Comparison of ENCODE assay signal across 8 mouse cellular contexts in the genomic region with DNA sequence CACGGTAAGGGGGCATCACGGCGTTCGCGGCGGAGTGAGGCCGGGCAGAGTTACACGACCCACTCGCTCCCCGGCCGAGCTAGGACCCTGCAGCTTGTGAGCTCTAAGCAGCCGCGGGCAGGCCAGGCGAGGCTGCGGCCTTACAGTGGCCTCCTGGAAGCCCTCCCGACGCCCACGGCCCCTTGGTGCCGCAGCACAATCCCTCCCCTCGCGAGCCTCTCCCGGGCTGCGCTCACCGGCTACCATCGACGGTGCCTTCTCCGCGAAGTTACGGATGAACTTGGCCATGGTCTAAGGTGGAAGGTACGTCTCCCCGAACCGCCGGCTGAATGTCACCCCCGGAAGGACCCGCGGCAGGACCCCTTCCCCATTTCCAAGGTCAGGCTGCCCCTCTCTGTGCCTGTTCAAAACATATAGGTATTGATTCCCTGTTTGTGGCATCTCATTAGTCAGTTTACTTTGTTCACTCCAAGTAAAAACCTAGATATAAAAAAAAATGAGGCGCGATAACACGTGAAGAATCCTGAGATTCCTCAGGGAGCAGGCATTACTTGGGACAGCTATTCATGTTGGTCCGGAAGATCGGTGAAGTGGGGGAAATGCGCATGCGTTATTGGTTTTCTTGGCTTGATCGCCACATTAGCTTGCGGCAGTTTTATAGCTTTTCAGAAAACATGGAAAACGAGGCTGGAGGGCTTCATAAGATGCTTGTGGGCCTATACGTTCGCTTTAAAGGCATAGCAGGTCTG. TPM values are rescaled to one million over a fixed set of nuclear protein-coding genes. Genes with fewer than 3 reads are reported as not detected.
DNase-seq lines count a peak whose midpoint lies in the region; ATAC-seq and TF ChIP-seq lines count a peak whose summit lies in the region.

A gene (minus strand): TSS at position 369 of the 749 bp plus-strand sequence.

- H3K36me3 ChIP-seq in C2C12 (ENCODE audit: control insufficient read depth, insufficient read depth) (no peaks in the 10 kb centered on the region), myocyte (ENCODE audit: control insufficient read depth, insufficient read depth) (no peaks in the 10 kb centered on the region)
- H3K36me3 ChIP-seq in erythroblast, embryonic 14.5 days (ENCODE audit: control insufficient read depth), result peaks cover 17% of the 10 kb centered on the region
- H3K36me3 ChIP-seq in heart, embryonic 11.5 days (ENCODE audit: control insufficient read depth, insufficient read depth, low read length), result no peaks in the 10 kb centered on the region
- H3K36me3 ChIP-seq in kidney, embryonic 16.5 days (ENCODE audit: insufficient read depth, low read length), result no peaks in the 10 kb centered on the region
- peaks cover 11% of the 10 kb centered on the region for H3K36me3 ChIP-seq in liver, adult 2 months (ENCODE audit: control insufficient read depth, insufficient read depth, low read length)
- no peaks in the 10 kb centered on the region for H3K36me3 ChIP-seq in splenic B cell, adult 2 months (ENCODE audit: control insufficient read depth, insufficient read depth, low read length, poor library complexity, severe bottlenecking)

- peak within 1 kb of the TSS; percentile 99 for H3K9ac ChIP-seq in heart, embryonic 11.5 days (ENCODE audit: low read depth, low read length)
- H3K9ac ChIP-seq in kidney, embryonic 16.5 days (replicated peaks; ENCODE audit: low read length), result peak within 1 kb of the TSS; percentile 94
- H3K9ac ChIP-seq in liver, adult 2 months (ENCODE audit: low read depth, low read length), result peak within 1 kb of the TSS; percentile 99

- H3K4me1 ChIP-seq in erythroblast, embryonic 14.5 days (ENCODE audit: control insufficient read depth), result peaks cover 26% of the 10 kb centered on the region
- peaks cover 8% of the 10 kb centered on the region for H3K4me1 ChIP-seq in heart, embryonic 11.5 days (ENCODE audit: control insufficient read depth, insufficient read depth, low read length)
- H3K4me1 ChIP-seq in kidney, embryonic 16.5 days (ENCODE audit: insufficient read depth, low read length), result peaks cover 8% of the 10 kb centered on the region
- H3K4me1 ChIP-seq in liver, adult 2 months (ENCODE audit: control insufficient read depth, insufficient read depth, low read length), result peaks cover 7% of the 10 kb centered on the region

- peaks cover 46% of the 10 kb centered on the region for H3K79me3 ChIP-seq in C2C12 (ENCODE audit: low read depth)

- ATAC-seq in heart, embryonic 11.5 days (replicated peaks; ENCODE audit: insufficient number of reproducible peaks, low FRiP score, low TSS enrichment), result peak; percentile 80
- ATAC-seq in kidney, embryonic 16.5 days (ENCODE audit: low FRiP score, low TSS enrichment), result peak; percentile 89

- H3K27ac ChIP-seq in heart, embryonic 11.5 days (ENCODE audit: low read depth, low read length), result peak within 1 kb of the TSS; percentile 90
- H3K27ac ChIP-seq in kidney, embryonic 16.5 days (ENCODE audit: low read length), result peak within 1 kb of the TSS; percentile 97
- peak within 1 kb of the TSS; percentile 97 for H3K27ac ChIP-seq in liver, adult 2 months (replicated peaks; ENCODE audit: insufficient read depth, low read depth, low read length)

- H3ac ChIP-seq in C2C12 (ENCODE audit: control insufficient read depth, insufficient read length, low read depth) (peak within 1 kb of the TSS; percentile 96), myocyte (ENCODE audit: control insufficient read depth, insufficient read length) (peak within 1 kb of the TSS; percentile 64)

- peak; percentile 99 for DNase-seq in brain, embryonic 14.5 days (ENCODE audit: low read depth)
- peak; percentile 93 for DNase-seq in liver, adult 2 months (ENCODE audit: extremely low read depth, low read depth, low spot score)
- DNase-seq in splenic B cell, adult 2 months (ENCODE audit: low read depth, low spot score), result peak; percentile 94

- H3K27me3 ChIP-seq in C2C12 (ENCODE audit: control insufficient read depth, insufficient read depth, insufficient read length) (no peaks in the 10 kb centered on the region), myocyte (ENCODE audit: control insufficient read depth, insufficient read depth, insufficient read length) (no peaks in the 10 kb centered on the region)
- no peaks in the 10 kb centered on the region for H3K27me3 ChIP-seq in erythroblast, embryonic 14.5 days (ENCODE audit: control insufficient read depth)
- no peaks in the 10 kb centered on the region for H3K27me3 ChIP-seq in heart, embryonic 11.5 days (ENCODE audit: control insufficient read depth, insufficient read depth, low read length)
- H3K27me3 ChIP-seq in kidney, embryonic 16.5 days (ENCODE audit: insufficient read depth, low read length), result no peaks in the 10 kb centered on the region
- H3K27me3 ChIP-seq in liver, adult 2 months (ENCODE audit: control insufficient read depth, insufficient read depth, low read length), result no peaks in the 10 kb centered on the region
- H3K27me3 ChIP-seq in splenic B cell, adult 2 months (ENCODE audit: control insufficient read depth, insufficient read depth, low read length, poor library complexity, severe bottlenecking), result no peaks in the 10 kb centered on the region

- H3K4me2 ChIP-seq in heart, embryonic 11.5 days, result peak within 1 kb of the TSS; percentile 65
- peak within 1 kb of the TSS; percentile 76 for H3K4me2 ChIP-seq in kidney, embryonic 16.5 days (replicated peaks; ENCODE audit: low read depth, low read length)
- peak within 1 kb of the TSS; percentile 82 for H3K4me2 ChIP-seq in myocyte (ENCODE audit: low read depth)

- H3K9me3 ChIP-seq in erythroblast, embryonic 14.5 days (ENCODE audit: control insufficient read depth, low read length), result no peaks in the 10 kb centered on the region
- no peaks in the 10 kb centered on the region for H3K9me3 ChIP-seq in heart, embryonic 11.5 days (replicated peaks; ENCODE audit: control insufficient read depth, low read length)
- H3K9me3 ChIP-seq in kidney, embryonic 16.5 days (ENCODE audit: low read length), result no peaks in the 10 kb centered on the region

- WGBS in heart, embryonic 11.5 days (ENCODE audit: insufficient replicate concordance), result under 1% methylated on average over 48 of the region's 48 CpGs
- under 1% methylated on average over 48 of the region's 48 CpGs for WGBS in kidney, embryonic 16.5 days
- under 1% methylated on average over 48 of the region's 48 CpGs for WGBS in liver, adult 2 months

- H3K79me2 ChIP-seq in C2C12 (ENCODE audit: control insufficient read depth, insufficient read depth), result peaks cover 51% of the 10 kb centered on the region
- H3K79me2 ChIP-seq in liver, adult 2 months (ENCODE audit: control insufficient read depth, insufficient read depth, low read length), result peaks cover 9% of the 10 kb centered on the region
- H3K79me2 ChIP-seq in myocyte (ENCODE audit: control insufficient read depth, insufficient read depth), result peaks cover 50% of the 10 kb centered on the region

- no peak for TF ChIP-seq POLR2A in brain, embryonic 14.5 days (IDR thresholded peaks at IDR 0.05; ENCODE audit: borderline replicate concordance, extremely low read depth, insufficient read depth, insufficient read length, poor library complexity, severe bottlenecking)
- peak; percentile 47; the same call in 1 of the 2 replicates for TF ChIP-seq POLR2A in liver, adult 2 months (IDR thresholded peaks at IDR 0.05; ENCODE audit: extremely low read depth, insufficient read depth, low read length)
- peak; percentile 59 for TF ChIP-seq POLR2A in myocyte (IDR thresholded peaks at IDR 0.05; ENCODE audit: insufficient read length, low read depth)

- peak within 1 kb of the TSS; percentile 86 for H3K4me3 ChIP-seq in C2C12 (ENCODE audit: insufficient read depth, poor library complexity, severe bottlenecking)
- peak within 1 kb of the TSS; percentile 100 for H3K4me3 ChIP-seq in erythroblast, embryonic 14.5 days (replicated peaks)
- peak within 1 kb of the TSS; percentile 97 for H3K4me3 ChIP-seq in heart, embryonic 11.5 days (ENCODE audit: low read depth, low read length)
- peak within 1 kb of the TSS; percentile 95 for H3K4me3 ChIP-seq in kidney, embryonic 16.5 days (ENCODE audit: low read length)
- peak within 1 kb of the TSS; percentile 99 for H3K4me3 ChIP-seq in liver, adult 2 months (ENCODE audit: insufficient read depth, low read depth, low read length)
- peak within 1 kb of the TSS; percentile 90 for H3K4me3 ChIP-seq in myocyte

- no peak for TF ChIP-seq CTCF in C2C12 (IDR thresholded peaks at IDR 0.05; ENCODE audit: control insufficient read depth, insufficient read depth, insufficient read length)
- no peak for TF ChIP-seq CTCF in brain, embryonic 14.5 days (IDR thresholded peaks at IDR 0.05; ENCODE audit: borderline replicate concordance, extremely low read depth, insufficient read depth, insufficient read length)
- TF ChIP-seq CTCF in liver, adult 2 months (IDR thresholded peaks at IDR 0.05; ENCODE audit: low read depth, low read length), result no peak

TF ChIP-seq in C2C12, 6 proteins besides CTCF, POLR2A, EP300 and RAD21:
- no peak for TF ChIP-seq FOSL1 (IDR thresholded peaks at IDR 0.05; ENCODE audit: insufficient read depth, low read length, poor library complexity, severe bottlenecking)
- peak; percentile 98 for TF ChIP-seq MAX (IDR thresholded peaks at IDR 0.05)
- TF ChIP-seq CEBPB (IDR thresholded peaks at IDR 0.05; ENCODE audit: low read depth), result no peak

TF ChIP-seq in myocyte, 11 proteins besides CTCF, POLR2A, EP300 and RAD21:
- TF ChIP-seq MAX (IDR thresholded peaks at IDR 0.05; ENCODE audit: low read depth) (peak; percentile 99), E2F4 (IDR thresholded peaks at IDR 0.05; ENCODE audit: insufficient read depth) (no peak)

RNA-seq across cellular contexts. Expression of the gene that starts here (rescaled TPM):
- polyA plus RNA-seq in C2C12 (2012; fragmentation: generic; extraction: Trizol), result 734 TPM
- polyA plus RNA-seq in brain, embryonic 14.5 days (2012; rRNA removed), result 610 and 841 TPM in 2 replicates
- polyA plus RNA-seq in erythroblast, embryonic 14.5 days (2012), result 7.2 and 8.5 TPM in 2 replicates
- polyA plus RNA-seq in heart, embryonic 11.5 days (2014; fragmentation: Nextera tagmentation; extraction: Ambion mirVana), result 943 and 1,030 TPM in 2 replicates
- polyA plus RNA-seq in kidney, embryonic 16.5 days (2015; fragmentation: Nextera tagmentation; extraction: Ambion mirVana), result 677 and 753 TPM in 2 replicates
- total RNA-seq in liver, adult 2 months (2014; rRNA removed), result 572 and 586 TPM in 2 replicates
- 230 and 372 TPM in 2 replicates for polyA plus RNA-seq in liver, adult 2 months (2012; rRNA removed)
- polyA plus RNA-seq in myocyte (2012; fragmentation: generic; extraction: Trizol), result 773 TPM

Comparison
In these comparisons a context has a peak if more than half of its experiments do, and no peak if none do; other contexts are left out.
1. Peak in every context shown above with its lines: DNase-seq, ATAC-seq, H3K4me3 ChIP-seq and H3K27ac ChIP-seq.
2. RNA of the gene that starts here (polyA plus RNA-seq): 943 to 1,030 TPM in heart, embryonic 11.5 days, 773 TPM in myocyte (single experiment), 677 to 753 TPM in kidney, embryonic 16.5 days, 734 TPM in C2C12 (single experiment), 610 to 841 TPM in brain, embryonic 14.5 days and 230 to 372 TPM in liver, adult 2 months; 7.2 to 8.5 TPM in erythroblast, embryonic 14.5 days; every median in the first group is over 10 times any median in the second.